Mouse (Mus musculus) liver, embryonic 11.5 days (tissue): ENCODE data around the gene Cops7b. TPM values are rescaled to one million over a fixed set of nuclear protein-coding genes. Genes with fewer than 3 reads are reported as not detected.

Experiments
- ATAC-seq: fragments of 200-750 bp; cut with Nextera tagmentation; replicated peaks from 2 replicates; pipeline ENCODE4 v1.8.0; 2017; ENCODE audit warnings: moderate number of reproducible peaks, mild to moderate bottlenecking, moderate TSS enrichment, moderate library complexity; ENCODE audit not compliant: low FRiP score
- DNase-seq: peaks from one replicate; pipeline ENCODE4 v3.0.0-alpha.2; 2017; ENCODE audit warnings: low spot score
- H3K27ac ChIP-seq: fragments of 300-500 bp; sonication (generic); 2 replicates; pipeline ENCODE4 v1.5.1; 2014; ENCODE audit warnings: mild to moderate bottlenecking, low read depth, low read length, control low read depth
- H3K27me3 ChIP-seq: fragments of 300-500 bp; sonication (generic); replicated peaks from 2 replicates; pipeline ENCODE4 v1.6.1; 2014; ENCODE audit warnings: low read length, mixed read lengths; ENCODE audit not compliant: control insufficient read depth, insufficient read depth
- H3K36me3 ChIP-seq: fragments of 300-500 bp; sonication (generic); 2 replicates; pipeline ENCODE4 v1.6.1; 2014; ENCODE audit warnings: mild to moderate bottlenecking, low read length, moderate library complexity, mixed read lengths; ENCODE audit not compliant: control insufficient read depth, insufficient read depth
- H3K4me1 ChIP-seq: fragments of 300-500 bp; sonication (generic); replicated peaks from 2 replicates; pipeline ENCODE4 v1.6.1; 2014; ENCODE audit warnings: low read length, mixed read lengths; ENCODE audit not compliant: control insufficient read depth, insufficient read depth
- H3K4me2 ChIP-seq: fragments of 300-500 bp; sonication (generic); 2 replicates; pipeline ENCODE4 v1.6.1; 2014; ENCODE audit warnings: mild to moderate bottlenecking, control low read depth, moderate library complexity
- H3K4me3 ChIP-seq: fragments of 300-500 bp; sonication (generic); 2 replicates; pipeline ENCODE4 v1.5.1; 2014; ENCODE audit warnings: low read depth, low read length, control low read depth
- H3K9ac ChIP-seq: fragments of 300-500 bp; sonication (generic); 2 replicates; pipeline ENCODE4 v1.6.1; 2014; ENCODE audit warnings: low read depth, low read length, control low read depth
- H3K9me3 ChIP-seq: fragments of 300-500 bp; sonication (generic); 2 replicates; pipeline ENCODE4 v1.6.1; 2016; ENCODE audit warnings: low read length, inconsistent platforms, mixed read lengths; ENCODE audit not compliant: control insufficient read depth
- WGBS: fragments of 180-500 bp; shearing (Covaris S2); extraction: QIAGEN DNeasy Blood & Tissue Kit; methylation state at CpG from one replicate; pipeline ENCODE4 v1.1.7; 2014; 5-methylcytosine and 5-hydroxymethylcytosine counted together
- polyA plus RNA-seq: library from polyadenylated mRNA; unstranded; fragments of >200 nt; fragmentation: Nextera tagmentation; extraction: Ambion mirVana; gene quantifications from 2 replicates; pipeline ENCODE4 v1.2.1, GENCODE M21; 2014

Cops7b gene
- polyA plus RNA-seq, 1 experiment from 2014 or later: 30.8 TPM

- no peaks in the 10 kb centered on the region for H3K27me3 ChIP-seq
- no peaks in the 10 kb centered on the region for H3K36me3 ChIP-seq
- ATAC-seq: no peak
- no peaks in the 10 kb centered on the region for H3K9me3 ChIP-seq
- no peak overlapping the region for H3K4me3 ChIP-seq
- H3K9ac ChIP-seq: no peak overlapping the region
- no peaks in the 10 kb centered on the region for H3K4me1 ChIP-seq
- no peak for DNase-seq
- H3K27ac ChIP-seq: no peak overlapping the region
- H3K4me2 ChIP-seq: no peak overlapping the region
- WGBS: 62% methylated on average over 6 of the region's 6 CpGs
Observed at GRCm38 (mm10) chr1:86632732-86633380, 50.2 kb downstream of the Cops7b start.

- Histone ChIP-seq H3K4me3 (no peak overlapping the region), H3K27ac (no peak overlapping the region), H3K9ac (no peak overlapping the region), H3K4me2 (no peak overlapping the region), H3K27me3 (no peaks in the 10 kb centered on the region), H3K9me3 (no peaks in the 10 kb centered on the region), H3K36me3 (no peaks in the 10 kb centered on the region), H3K4me1 (no peaks in the 10 kb centered on the region)
- ATAC-seq (no peak), DNase-seq (no peak)
- whole genome bisulfite sequencing: 67% methylated on average over 3 of the region's 3 CpGs
Observed at GRCm38 (mm10) chr1:86633434-86633833, 50.7 kb downstream of the Cops7b start.

GRCm38 (mm10) chr1:86633840-86634750, 51.4 kb downstream of the Cops7b start:
- Histone ChIP-seq H3K9me3 (no peaks in the 10 kb centered on the region), H3K36me3 (no peaks in the 10 kb centered on the region), H3K27me3 (no peaks in the 10 kb centered on the region), H3K27ac (no peak overlapping the region), H3K4me2 (peak overlapping the region; percentile 35), H3K4me3 (no peak overlapping the region), H3K9ac (no peak overlapping the region), H3K4me1 (no peaks in the 10 kb centered on the region)
- DNase-seq (no peak), ATAC-seq (no peak)
- WGBS: 56% methylated on average over 7 of the region's 7 CpGs

- Histone ChIP-seq H3K9me3 (no peaks in the 10 kb centered on the region), H3K4me2 (peak overlapping the region; percentile 35), H3K9ac (no peak overlapping the region), H3K4me3 (no peak overlapping the region), H3K27me3 (no peaks in the 10 kb centered on the region), H3K4me1 (no peaks in the 10 kb centered on the region), H3K36me3 (no peaks in the 10 kb centered on the region), H3K27ac (no peak overlapping the region)
- DNase-seq (no peak), ATAC-seq (no peak)
- 48% methylated on average over 6 of the region's 6 CpGs for WGBS
Observed at GRCm38 (mm10) chr1:86634751-86635359, 52.2 kb downstream of the Cops7b start.

- Histone ChIP-seq H3K9me3 (no peaks in the 10 kb centered on the region), H3K4me3 (no peak overlapping the region), H3K9ac (no peak overlapping the region), H3K4me1 (no peaks in the 10 kb centered on the region), H3K27me3 (no peaks in the 10 kb centered on the region), H3K27ac (no peak overlapping the region), H3K4me2 (no peak overlapping the region), H3K36me3 (no peaks in the 10 kb centered on the region)
- no peak for DNase-seq
- WGBS: 66% methylated on average over 13 of the region's 13 CpGs
- ATAC-seq: no peak
Observed at GRCm38 (mm10) chr1:86643101-86643809, 60.6 kb downstream of the Cops7b start.

GRCm38 (mm10) chr1:86647517-86647916, 64.8 kb downstream of the Cops7b start:
- no peak for ATAC-seq

GRCm38 (mm10) chr1:86650272-86650671, 67.6 kb downstream of the Cops7b start:
- no peaks in the 10 kb centered on the region for H3K4me1 ChIP-seq
- DNase-seq: peak; percentile 53
- WGBS: 15% methylated on average over 6 of the region's 6 CpGs
- H3K27me3 ChIP-seq: no peaks in the 10 kb centered on the region
- H3K4me3 ChIP-seq: no peak overlapping the region
- H3K36me3 ChIP-seq: no peaks in the 10 kb centered on the region
- ATAC-seq: no peak
- H3K27ac ChIP-seq: no peak overlapping the region
- H3K9me3 ChIP-seq: no peaks in the 10 kb centered on the region
- no peak overlapping the region for H3K4me2 ChIP-seq
- no peak overlapping the region for H3K9ac ChIP-seq

More at GRCm38 (mm10) chr1:86647517-86647916, 64.8 kb downstream of the Cops7b start:
- Histone ChIP-seq H3K27me3 (no peaks in the 10 kb centered on the region), H3K9ac (no peak overlapping the region), H3K27ac (no peak overlapping the region), H3K4me1 (no peaks in the 10 kb centered on the region), H3K4me3 (no peak overlapping the region), H3K4me2 (no peak overlapping the region), H3K36me3 (no peaks in the 10 kb centered on the region), H3K9me3 (no peaks in the 10 kb centered on the region)
- no peak for DNase-seq
- 57% methylated on average over 2 of the region's 2 CpGs for WGBS

GRCm38 (mm10) chr1:86652675-86653074, 70.0 kb downstream of the Cops7b start:
- H3K27me3 ChIP-seq: no peaks in the 10 kb centered on the region
- DNase-seq (no peak), ATAC-seq (no peak)
- no peak overlapping the region for H3K4me3 ChIP-seq
- no peaks in the 10 kb centered on the region for H3K36me3 ChIP-seq
- H3K4me2 ChIP-seq: no peak overlapping the region
- WGBS: 52% methylated on average over 4 of the region's 4 CpGs
- H3K9me3 ChIP-seq: no peaks in the 10 kb centered on the region
- no peak overlapping the region for H3K27ac ChIP-seq
- no peaks in the 10 kb centered on the region for H3K4me1 ChIP-seq
- no peak overlapping the region for H3K9ac ChIP-seq
